Mouse (Mus musculus): ENCODE measurements at regions not wholly inside any gene's neighbourhood (a gene's known extent, or its start where the extent isn't known, plus 50 kb on each side); places are given as distances from the start of the nearest gene placed in this dataset.

DNA sequence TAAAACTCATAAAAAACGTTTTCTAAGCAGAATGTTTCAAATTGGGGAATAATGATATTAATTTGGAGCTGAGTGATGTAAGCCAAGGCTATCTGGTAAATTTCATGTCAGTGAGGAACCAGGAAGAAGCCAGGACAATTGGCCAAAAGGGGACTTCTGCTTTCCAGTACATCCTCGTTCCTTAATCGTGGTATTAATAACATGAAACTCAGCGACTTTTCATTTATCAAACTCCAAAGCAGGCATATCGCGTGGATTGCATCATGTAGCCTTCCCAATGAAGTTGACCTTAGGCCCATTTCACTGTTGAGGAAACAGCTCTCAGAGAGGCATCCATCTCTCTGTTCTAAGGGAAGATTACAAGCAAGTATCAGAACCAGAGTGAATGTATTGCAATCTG, 305.3 kb upstream of the Tbx3 start:
- no peaks in the 10 kb centered on the region for H3K9me3 ChIP-seq
- 86% methylated on average over 6 of the region's 6 CpGs for WGBS
- no peak overlapping the region for H3K27ac ChIP-seq
- no peak for ATAC-seq (ENCODE audit: insufficient number of reproducible peaks, insufficient read depth, low FRiP score, low TSS enrichment)
- no peak overlapping the region for H3K4me2 ChIP-seq (replicated peaks)
- 0 out of 2 replicates have a peak, but pooled peaks cover 3% of the 10 kb centered on the region for H3K4me1 ChIP-seq
- H3K9ac ChIP-seq, result no peak overlapping the region
- no peaks in the 10 kb centered on the region for H3K27me3 ChIP-seq
- H3K36me3 ChIP-seq, result no peaks in the 10 kb centered on the region
- H3K4me3 ChIP-seq, result no peak overlapping the region

DNA sequence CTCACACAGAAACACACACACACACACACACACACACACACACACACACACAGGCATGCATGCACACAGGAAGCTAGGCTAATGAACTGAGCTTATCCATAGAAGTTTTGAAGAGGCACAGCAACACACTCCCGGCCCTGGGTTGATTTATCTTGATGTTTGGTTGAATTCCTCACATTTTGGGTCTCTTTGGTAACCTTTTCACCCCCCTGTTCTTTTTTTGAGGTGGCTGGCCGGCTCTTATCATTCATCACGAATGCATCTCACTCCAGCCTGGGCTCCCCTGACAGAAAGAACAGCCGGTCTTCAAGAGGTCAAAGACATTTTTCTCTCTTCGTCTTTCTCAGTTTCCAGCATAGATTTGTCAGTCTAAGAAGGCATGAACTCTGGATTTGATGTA, 304.2 kb upstream of the Tbx3 start:
- ATAC-seq (ENCODE audit: insufficient number of reproducible peaks, insufficient read depth, low FRiP score, low TSS enrichment), result no peak
- Histone ChIP-seq H3K4me1 (0 out of 2 replicates have a peak, but pooled peaks cover 3% of the 10 kb centered on the region), H3K27me3 (no peaks in the 10 kb centered on the region), H3K4me3 (no peak overlapping the region), H3K36me3 (no peaks in the 10 kb centered on the region), H3K27ac (no peak overlapping the region), H3K4me2 (replicated peaks) (no peak overlapping the region), H3K9ac (no peak overlapping the region), H3K9me3 (no peaks in the 10 kb centered on the region)
- 31% methylated on average over 5 of the region's 5 CpGs for WGBS

DNA sequence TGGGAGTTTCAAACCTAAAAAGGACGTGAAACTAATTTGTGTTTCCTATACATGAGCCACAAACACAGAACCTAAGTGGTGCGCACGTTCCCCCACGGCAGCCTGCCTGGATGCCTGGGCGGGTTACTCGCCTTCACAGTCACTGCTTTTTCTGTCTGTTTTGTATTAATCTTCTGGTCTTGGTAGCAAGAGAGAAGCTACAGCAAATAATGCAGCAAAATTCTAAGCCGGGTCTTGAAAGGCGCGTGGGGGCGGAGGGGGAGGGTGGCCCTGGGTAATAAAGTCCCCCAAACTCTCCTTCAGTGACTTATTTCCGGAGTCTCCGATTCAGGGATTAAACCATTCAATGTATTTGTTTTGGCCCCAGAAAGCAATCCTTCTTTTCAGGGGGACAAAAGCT, 300.0 kb upstream of the Tbx3 start:
- Histone ChIP-seq H3K4me1 (no peaks in the 10 kb centered on the region), H3K36me3 (no peaks in the 10 kb centered on the region), H3K4me3 (no peak overlapping the region), H3K9me3 (no peaks in the 10 kb centered on the region), H3K4me2 (replicated peaks) (peak overlapping the region; percentile 24), H3K9ac (no peak overlapping the region), H3K27ac (no peak overlapping the region), H3K27me3 (no peaks in the 10 kb centered on the region)
- ATAC-seq (ENCODE audit: insufficient number of reproducible peaks, insufficient read depth, low FRiP score, low TSS enrichment), result no peak
- 49% methylated on average over 12 of the region's 12 CpGs for whole genome bisulfite sequencing

DNA sequence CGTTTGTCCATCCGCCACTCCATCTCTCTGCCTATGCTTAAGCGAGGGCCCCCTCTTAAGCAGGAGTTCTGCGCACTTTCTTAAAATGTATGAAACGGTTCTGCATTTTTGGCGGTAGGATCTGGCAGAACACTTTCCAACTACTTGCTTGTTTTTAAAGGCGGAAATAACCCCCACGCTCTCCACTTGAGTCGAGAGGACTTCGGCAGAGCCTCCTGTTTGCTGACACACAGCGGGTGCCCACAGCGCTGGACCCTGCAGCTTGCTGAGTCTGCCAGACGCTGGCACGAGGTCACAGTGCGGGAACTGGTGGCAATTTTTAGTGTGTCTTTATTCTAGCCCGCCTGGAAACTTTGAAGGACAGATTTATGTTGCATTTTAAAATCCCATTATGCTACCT, 299.5 kb upstream of the Tbx3 start:
- Histone ChIP-seq H3K4me3 (no peak overlapping the region), H3K9ac (no peak overlapping the region), H3K4me2 (replicated peaks) (peak overlapping the region; percentile 24), H3K36me3 (no peaks in the 10 kb centered on the region), H3K9me3 (no peaks in the 10 kb centered on the region), H3K27ac (no peak overlapping the region), H3K27me3 (no peaks in the 10 kb centered on the region), H3K4me1 (no peaks in the 10 kb centered on the region)
- no peak for ATAC-seq (ENCODE audit: insufficient number of reproducible peaks, insufficient read depth, low FRiP score, low TSS enrichment)
- WGBS, result 34% methylated on average over 16 of the region's 16 CpGs

DNA sequence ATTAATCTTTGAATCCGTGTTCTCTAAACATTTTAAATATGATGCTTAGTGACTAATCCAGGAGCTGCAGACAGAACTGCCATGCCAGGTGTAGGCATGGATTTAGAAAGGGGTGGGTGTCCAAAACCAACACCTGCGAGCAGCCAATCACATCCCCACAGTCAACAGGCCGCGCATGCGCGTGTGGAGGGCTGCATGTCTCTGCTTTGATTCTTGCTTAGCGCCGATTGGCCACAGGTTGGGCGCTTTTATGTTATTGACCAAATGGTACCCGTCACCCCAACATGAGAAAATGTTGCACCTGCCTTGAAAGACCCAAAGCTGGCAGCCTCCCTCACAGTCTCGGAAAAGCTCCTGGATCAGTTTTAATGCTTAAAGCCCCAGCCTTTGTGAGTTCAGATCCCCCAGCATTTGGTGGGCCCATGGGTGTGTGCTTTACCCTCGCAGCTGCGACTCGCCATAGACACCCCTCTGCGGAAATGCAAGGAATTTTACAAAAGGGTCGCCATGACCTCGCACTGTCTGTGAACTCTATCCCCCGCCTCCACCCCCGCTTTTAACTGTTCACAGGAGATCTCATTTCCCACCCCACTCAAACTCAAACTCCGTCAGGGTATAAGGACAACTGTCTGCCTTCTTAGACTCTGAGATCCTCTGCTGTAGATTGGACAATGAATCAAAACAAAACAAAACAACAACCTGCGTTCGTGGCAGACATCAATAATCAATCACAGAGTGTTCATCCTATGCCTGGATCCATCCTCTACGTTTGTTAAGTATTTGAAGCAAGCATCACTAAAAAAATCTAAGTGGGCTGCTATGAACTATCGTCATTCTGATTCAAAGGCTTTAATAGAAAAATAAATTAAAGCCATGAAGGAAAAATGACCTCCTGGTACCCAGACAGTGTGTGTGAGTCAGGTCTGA, 296.4 kb upstream of the Tbx3 start:
- no peak overlapping the region for H3K27ac ChIP-seq
- 81% methylated on average over 24 of the region's 24 CpGs for WGBS
- H3K4me2 ChIP-seq (replicated peaks), result no peak overlapping the region
- no peaks in the 10 kb centered on the region for H3K9me3 ChIP-seq
- H3K36me3 ChIP-seq, result no peaks in the 10 kb centered on the region
- H3K27me3 ChIP-seq, result no peaks in the 10 kb centered on the region
- H3K9ac ChIP-seq, result no peak overlapping the region
- H3K4me3 ChIP-seq, result no peak overlapping the region
- no peaks in the 10 kb centered on the region for H3K4me1 ChIP-seq
- peak; percentile 52; the same call in 1 of the 2 replicates for ATAC-seq (ENCODE audit: insufficient number of reproducible peaks, insufficient read depth, low FRiP score, low TSS enrichment)

DNA sequence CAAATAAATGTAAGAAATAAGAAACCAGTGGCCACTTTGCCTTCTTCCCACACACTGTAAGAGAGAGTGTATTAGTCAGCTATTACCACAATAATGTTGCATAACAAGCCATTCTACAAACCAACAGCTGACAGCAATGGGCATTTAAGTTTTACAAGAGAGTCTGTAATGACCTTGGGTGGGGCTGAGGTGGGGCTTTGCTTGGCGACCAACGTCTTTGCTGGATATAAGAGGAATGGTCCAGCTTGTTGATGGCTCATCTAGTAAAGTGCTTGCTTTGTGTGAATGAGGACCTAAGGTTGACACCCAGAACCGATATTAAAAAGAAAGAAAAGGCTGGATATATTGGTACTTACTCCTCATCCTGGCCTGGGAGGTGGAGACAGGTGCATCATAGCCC, 295.6 kb upstream of the Tbx3 start:
- H3K27me3 ChIP-seq, result no peaks in the 10 kb centered on the region
- no peak overlapping the region for H3K4me2 ChIP-seq (replicated peaks)
- H3K9me3 ChIP-seq, result no peaks in the 10 kb centered on the region
- no peak overlapping the region for H3K27ac ChIP-seq
- no peak overlapping the region for H3K4me3 ChIP-seq
- no peaks in the 10 kb centered on the region for H3K4me1 ChIP-seq
- 93% methylated on average over 3 of the region's 3 CpGs for WGBS
- H3K9ac ChIP-seq, result no peak overlapping the region
- H3K36me3 ChIP-seq, result no peaks in the 10 kb centered on the region
- ATAC-seq (ENCODE audit: insufficient number of reproducible peaks, insufficient read depth, low FRiP score, low TSS enrichment), result no peak

DNA sequence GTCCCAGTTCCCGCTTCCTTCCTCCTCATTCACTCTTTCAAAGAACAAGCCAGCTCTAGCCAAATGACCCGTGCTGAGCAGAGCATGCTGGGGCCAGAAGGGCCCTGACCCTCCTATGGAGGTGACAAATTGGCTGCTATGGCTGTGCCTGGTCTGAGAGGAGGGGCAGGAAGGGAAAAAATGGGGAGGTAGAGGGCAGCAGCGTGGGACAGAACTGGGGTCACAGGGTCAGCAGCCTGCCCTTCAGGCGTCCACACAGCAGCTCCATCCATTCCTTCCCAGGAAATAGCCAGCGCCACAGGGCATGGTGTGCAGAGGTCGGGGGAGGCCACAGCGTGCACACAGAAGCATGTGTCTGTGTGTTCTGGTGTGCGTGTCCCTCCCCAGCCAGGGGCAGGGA, 292.2 kb upstream of the Tbx3 start:
- no peak overlapping the region for H3K27ac ChIP-seq
- H3K4me1 ChIP-seq, result no peaks in the 10 kb centered on the region
- 0 out of 2 replicates have a peak, but pooled peaks cover 5% of the 10 kb centered on the region for H3K9me3 ChIP-seq
- H3K4me3 ChIP-seq, result no peak overlapping the region
- H3K9ac ChIP-seq, result no peak overlapping the region
- H3K4me2 ChIP-seq (replicated peaks), result no peak overlapping the region
- ATAC-seq (ENCODE audit: insufficient number of reproducible peaks, insufficient read depth, low FRiP score, low TSS enrichment), result no peak
- 23% methylated on average over 8 of the region's 8 CpGs for WGBS
- no peaks in the 10 kb centered on the region for H3K27me3 ChIP-seq
- H3K36me3 ChIP-seq, result no peaks in the 10 kb centered on the region

DNA sequence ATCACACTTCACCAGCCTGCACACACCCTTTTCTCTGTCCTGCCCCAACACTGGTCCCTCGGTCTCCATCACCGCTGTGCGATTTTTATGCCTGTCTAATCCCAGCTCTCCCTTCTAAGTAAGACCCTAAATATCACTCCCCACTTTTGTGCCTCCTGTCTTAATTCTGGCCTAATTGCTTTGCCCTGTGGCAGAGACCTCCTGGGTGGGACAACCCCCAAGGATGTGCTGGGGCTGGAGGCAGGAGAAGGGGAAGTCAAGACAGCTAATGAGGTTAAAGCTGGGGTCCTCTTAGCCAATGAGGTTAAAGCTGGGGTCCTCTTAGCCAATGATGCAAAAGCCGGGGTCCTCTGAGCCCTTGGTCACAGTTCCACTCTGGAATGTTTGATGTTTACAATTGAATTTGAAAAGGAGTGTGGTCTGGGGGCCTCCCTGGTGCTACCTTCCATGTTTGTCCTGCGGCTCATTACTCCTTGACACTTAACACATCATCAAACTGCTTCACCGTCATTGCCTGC, 290.5 kb upstream of the Tbx3 start:
- Histone ChIP-seq H3K9me3 (0 out of 2 replicates have a peak, but pooled peaks cover 5% of the 10 kb centered on the region), H3K9ac (no peak overlapping the region), H3K27me3 (no peaks in the 10 kb centered on the region), H3K4me2 (replicated peaks) (no peak overlapping the region), H3K27ac (no peak overlapping the region), H3K36me3 (no peaks in the 10 kb centered on the region), H3K4me3 (no peak overlapping the region), H3K4me1 (no peaks in the 10 kb centered on the region)
- ATAC-seq (ENCODE audit: insufficient number of reproducible peaks, insufficient read depth, low FRiP score, low TSS enrichment), result no peak
- 62% methylated on average over 6 of the region's 6 CpGs for WGBS

DNA sequence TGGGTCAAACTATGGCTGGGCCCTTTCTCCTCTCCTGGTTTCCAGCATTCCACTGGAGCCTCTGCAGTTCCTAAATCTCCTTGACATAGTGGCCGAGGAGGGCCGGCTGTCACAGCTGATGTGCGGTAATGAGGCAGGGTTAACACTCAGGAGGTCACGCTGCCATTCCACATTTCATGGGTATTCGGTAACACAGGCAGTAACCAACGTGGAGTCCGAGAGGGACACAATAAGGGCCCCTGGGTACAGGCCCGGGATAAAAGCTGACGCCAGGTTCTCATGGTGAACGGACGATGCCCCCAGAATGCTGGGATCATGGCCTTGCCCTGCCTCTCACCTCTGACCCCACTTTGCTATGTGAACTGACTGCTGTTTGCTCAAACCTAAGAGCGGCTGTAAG, 289.0 kb upstream of the Tbx3 start:
- no peak for ATAC-seq (ENCODE audit: insufficient number of reproducible peaks, insufficient read depth, low FRiP score, low TSS enrichment)
- Histone ChIP-seq H3K27ac (no peak overlapping the region), H3K4me2 (replicated peaks) (no peak overlapping the region), H3K36me3 (no peaks in the 10 kb centered on the region), H3K27me3 (no peaks in the 10 kb centered on the region), H3K4me3 (no peak overlapping the region), H3K9me3 (0 out of 2 replicates have a peak, but pooled peaks cover 5% of the 10 kb centered on the region), H3K9ac (no peak overlapping the region), H3K4me1 (no peaks in the 10 kb centered on the region)
- whole genome bisulfite sequencing, result 39% methylated on average over 12 of the region's 12 CpGs

DNA sequence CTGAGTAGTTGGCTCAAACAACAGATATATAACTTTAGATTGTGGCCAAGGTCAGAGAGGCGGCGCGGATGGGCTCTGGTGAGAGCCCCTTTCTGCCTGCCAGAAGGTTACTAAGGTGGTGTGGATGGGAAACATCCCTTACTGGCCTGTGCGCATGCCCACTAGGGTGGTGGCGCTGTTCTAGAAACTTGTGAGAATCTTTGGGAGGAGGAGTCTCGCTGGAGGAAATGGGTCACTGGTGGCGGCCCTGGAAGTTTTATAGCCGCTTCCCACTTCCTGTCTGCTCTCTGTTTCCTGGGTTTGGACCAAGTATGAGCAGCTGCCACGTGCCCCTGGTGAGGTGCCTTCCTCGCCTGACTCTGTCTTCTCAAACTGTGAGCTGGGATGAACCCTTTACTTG, 285.0 kb upstream of the Tbx3 start:
- Histone ChIP-seq H3K9me3 (0 out of 2 replicates have a peak, but pooled peaks cover 5% of the 10 kb centered on the region), H3K4me1 (no peaks in the 10 kb centered on the region), H3K4me3 (no peak overlapping the region), H3K36me3 (no peaks in the 10 kb centered on the region), H3K27me3 (no peaks in the 10 kb centered on the region), H3K4me2 (replicated peaks) (no peak overlapping the region), H3K27ac (no peak overlapping the region), H3K9ac (no peak overlapping the region)
- ATAC-seq (ENCODE audit: insufficient number of reproducible peaks, insufficient read depth, low FRiP score, low TSS enrichment), result no peak
- WGBS, result 87% methylated on average over 10 of the region's 10 CpGs

DNA sequence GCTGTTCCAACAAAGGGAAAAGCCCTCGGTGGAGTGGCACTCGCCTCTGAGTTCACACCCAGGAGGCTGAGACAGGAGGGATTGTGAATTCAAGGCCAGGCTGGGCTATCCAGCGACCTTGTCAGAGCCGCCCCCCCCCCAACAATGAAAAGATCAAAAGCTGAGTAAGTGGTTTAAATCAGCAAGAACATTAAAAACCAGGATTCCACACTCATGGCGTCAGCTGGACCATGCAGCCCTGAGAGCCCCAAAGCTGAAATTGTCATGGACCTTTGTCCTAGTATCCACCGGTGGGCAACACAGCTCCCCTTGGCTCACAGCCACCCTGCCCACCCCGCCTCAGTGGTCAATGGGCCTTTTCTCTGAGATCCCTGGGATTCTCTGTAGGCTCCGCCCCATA, 283.6 kb upstream of the Tbx3 start:
- H3K27ac ChIP-seq, result no peak overlapping the region
- no peak for ATAC-seq (ENCODE audit: insufficient number of reproducible peaks, insufficient read depth, low FRiP score, low TSS enrichment)
- WGBS, result 73% methylated on average over 8 of the region's 8 CpGs

DNA sequence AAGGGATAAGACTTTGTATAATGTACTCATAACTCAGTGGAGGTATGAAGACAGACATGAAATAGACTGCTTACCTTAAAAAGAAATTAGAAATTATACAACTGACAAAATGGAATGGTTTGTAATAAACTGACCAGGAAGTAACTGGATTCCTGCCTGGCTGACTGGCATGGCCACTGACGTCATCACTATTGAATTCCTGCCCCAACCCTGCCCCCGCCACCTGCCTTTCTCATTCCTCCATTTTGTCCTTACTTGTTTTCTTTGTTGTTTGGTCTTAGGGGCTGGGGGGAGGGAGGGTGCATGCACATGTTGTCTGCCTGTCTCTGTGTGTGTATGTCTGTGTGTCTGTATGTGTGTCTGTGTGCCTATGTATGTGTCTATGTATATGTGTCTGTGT, 283.2 kb upstream of the Tbx3 start:
- no peaks in the 10 kb centered on the region for H3K4me1 ChIP-seq
- H3K9ac ChIP-seq, result no peak overlapping the region
- H3K27me3 ChIP-seq, result no peaks in the 10 kb centered on the region
- 67% methylated on average over 2 of the region's 2 CpGs for WGBS
- ATAC-seq (ENCODE audit: insufficient number of reproducible peaks, insufficient read depth, low FRiP score, low TSS enrichment), result no peak
- no peaks in the 10 kb centered on the region for H3K9me3 ChIP-seq
- H3K27ac ChIP-seq, result no peak overlapping the region
- H3K4me2 ChIP-seq (replicated peaks), result no peak overlapping the region
- H3K36me3 ChIP-seq, result no peaks in the 10 kb centered on the region
- H3K4me3 ChIP-seq, result no peak overlapping the region

More for the DNA sequence above, 283.6 kb upstream of the Tbx3 start:
- H3K9me3 ChIP-seq, result 0 out of 2 replicates have a peak, but pooled peaks cover 4% of the 10 kb centered on the region
- H3K9ac ChIP-seq, result no peak overlapping the region
- no peak overlapping the region for H3K4me2 ChIP-seq (replicated peaks)
- H3K4me3 ChIP-seq, result no peak overlapping the region
- H3K27me3 ChIP-seq, result no peaks in the 10 kb centered on the region
- no peaks in the 10 kb centered on the region for H3K36me3 ChIP-seq
- no peaks in the 10 kb centered on the region for H3K4me1 ChIP-seq
